Mouse (Mus musculus) ES-E14 (cell line): ENCODE results near the gene Trim47.

Source experiments
- CHD2 ChIP-seq: IDR thresholded peaks from 2 replicates; pipeline ENCODE4 v1.6.1; 2014; ENCODE audit warnings: mild to moderate bottlenecking, low read depth, low read length, inconsistent platforms
- HCFC1 ChIP-seq: IDR thresholded peaks from 2 replicates; pipeline ENCODE4 v1.6.1; 2012; ENCODE audit warnings: low read length, inconsistent platforms, borderline replicate concordance; ENCODE audit not compliant: insufficient read depth
- MAFK ChIP-seq: IDR thresholded peaks from 2 replicates; pipeline ENCODE4 v1.6.1; 2014; ENCODE audit warnings: mild to moderate bottlenecking, low read depth, low read length, inconsistent platforms; ENCODE audit not compliant: insufficient read depth
- ZC3H11A ChIP-seq: IDR thresholded peaks from 2 replicates; pipeline ENCODE4 v1.6.1; 2012; ENCODE audit warnings: low read depth, mild to moderate bottlenecking, inconsistent platforms, low read length, borderline replicate concordance
- ZNF384 ChIP-seq: IDR thresholded peaks from 2 replicates; pipeline ENCODE4 v1.6.1; 2012; ENCODE audit warnings: low read depth, low read length, inconsistent platforms

DNA sequence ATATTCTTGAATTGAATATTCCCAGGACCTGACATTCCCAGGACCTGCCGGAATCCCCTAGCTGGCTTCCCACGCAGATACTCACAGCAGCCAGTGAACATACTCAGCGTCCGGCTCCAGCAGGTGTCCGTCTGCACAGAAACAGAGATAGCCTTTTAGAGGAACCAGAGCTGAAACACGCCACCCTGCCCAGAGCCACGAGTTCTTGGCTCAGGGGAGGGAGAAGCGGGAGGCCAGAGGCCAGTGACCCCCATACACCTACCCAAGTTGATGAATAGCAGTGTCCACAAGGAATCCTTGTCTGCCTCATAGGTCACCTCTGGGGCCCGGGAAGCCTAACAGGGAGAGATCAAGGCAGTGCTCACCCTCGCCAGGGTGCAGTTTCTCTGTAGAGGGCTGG is 7.2 kb upstream of the Trim47 start:
- no peak for TF ChIP-seq ZC3H11A
- TF ChIP-seq MAFK, result no peak
- no peak for TF ChIP-seq CHD2
- no peak for TF ChIP-seq HCFC1
- no peak for TF ChIP-seq ZNF384
